Mouse (Mus musculus) ES-Bruce4 (cell line): ENCODE results near the gene Abca4. TPM values are rescaled to one million over a fixed set of nuclear protein-coding genes. Genes with fewer than 3 reads are reported as not detected.

Experiments
- H3K27ac ChIP-seq: 2 replicates; pipeline ENCODE4 v1.5.1; 2012; ENCODE audit warnings: low read length, inconsistent platforms; ENCODE audit not compliant: insufficient read depth
- H3K27me3 ChIP-seq: 2 replicates; pipeline ENCODE4 v1.6.1; 2012; ENCODE audit warnings: mild to moderate bottlenecking, low read length, inconsistent platforms; ENCODE audit not compliant: control insufficient read depth, poor library complexity, insufficient read depth, severe bottlenecking
- H3K36me3 ChIP-seq: 2 replicates; pipeline ENCODE4 v1.6.1; 2012; ENCODE audit warnings: inconsistent platforms, mild to moderate bottlenecking, low read length, moderate library complexity; ENCODE audit not compliant: control insufficient read depth, poor library complexity, insufficient read depth, severe bottlenecking
- H3K4me1 ChIP-seq: one replicate; pipeline ENCODE4 v1.8.1; 2011; ENCODE audit warnings: low read length; ENCODE audit not compliant: control insufficient read depth, insufficient read depth
- H3K4me3 ChIP-seq: 2 replicates; pipeline ENCODE4 v1.5.1; 2011; ENCODE audit warnings: low read depth, mild to moderate bottlenecking, low read length
- H3K9ac ChIP-seq: 2 replicates; pipeline ENCODE4 v1.6.1; 2012; ENCODE audit warnings: low read depth, mild to moderate bottlenecking, inconsistent platforms; ENCODE audit not compliant: poor library complexity, severe bottlenecking
- H3K9me3 ChIP-seq: replicated peaks from 2 replicates; pipeline ENCODE4 v1.6.1; 2012; ENCODE audit warnings: mild to moderate bottlenecking, low read length, inconsistent platforms; ENCODE audit not compliant: control insufficient read depth, poor library complexity, insufficient read depth, severe bottlenecking
- CTCF ChIP-seq: IDR thresholded peaks from one replicate; pipeline ENCODE4 v1.8.1; 2011; ENCODE audit warnings: low read depth, low read length
- EP300 ChIP-seq: IDR thresholded peaks from 2 replicates; pipeline ENCODE4 v1.6.1; 2011; ENCODE audit warnings: low read depth, low read length; ENCODE audit not compliant: insufficient read depth
- POLR2A ChIP-seq: IDR thresholded peaks from one replicate; pipeline ENCODE4 v1.8.1; 2011; ENCODE audit warnings: low read length; ENCODE audit not compliant: insufficient read depth
- polyA plus RNA-seq: library from polyadenylated mRNA; stranded (reverse); fragments of >200 nt; gene quantifications from 2 replicates; pipeline ENCODE4 v1.2.4, GENCODE M21; 2011; ENCODE audit warnings: low read depth; ENCODE audit not compliant: missing spikeins, insufficient read depth, insufficient read length

The Abca4 gene
- polyA plus RNA-seq, 1 experiment: 0.81 TPM

- Histone ChIP-seq H3K36me3 (no peaks in the 10 kb centered on the region), H3K27ac (no peak overlapping the region), H3K4me1 (no peaks in the 10 kb centered on the region), H3K9me3 (no peaks in the 10 kb centered on the region), H3K27me3 (no peaks in the 10 kb centered on the region; the same call in 1 of the 2 replicates), H3K9ac (no peak overlapping the region), H3K4me3 (no peak overlapping the region)
- no peak for TF ChIP-seq EP300
- no peak for TF ChIP-seq CTCF
- no peak for TF ChIP-seq POLR2A
These were observed 84.8 kb downstream of the Abca4 start for GRCm38 (mm10) chr3:122128999-122129493.

- Histone ChIP-seq H3K27me3 (no peaks in the 10 kb centered on the region; the same call in 1 of the 2 replicates), H3K9me3 (no peaks in the 10 kb centered on the region), H3K4me3 (no peak overlapping the region), H3K36me3 (no peaks in the 10 kb centered on the region), H3K9ac (no peak overlapping the region), H3K4me1 (no peaks in the 10 kb centered on the region), H3K27ac (no peak overlapping the region)
- no peak for TF ChIP-seq POLR2A
- no peak for TF ChIP-seq EP300
- no peak for TF ChIP-seq CTCF
These were observed 86.5 kb downstream of the Abca4 start for GRCm38 (mm10) chr3:122130771-122131170.

GRCm38 (mm10) chr3:122131633-122132032 is 87.4 kb downstream of the Abca4 start:
- no peak overlapping the region for H3K9ac ChIP-seq
- no peak overlapping the region for H3K27ac ChIP-seq
- TF ChIP-seq POLR2A: no peak
- TF ChIP-seq EP300: no peak
- no peak for TF ChIP-seq CTCF
- H3K4me1 ChIP-seq: no peaks in the 10 kb centered on the region
- no peaks in the 10 kb centered on the region; the same call in 1 of the 2 replicates for H3K27me3 ChIP-seq
- no peaks in the 10 kb centered on the region for H3K36me3 ChIP-seq
- no peak overlapping the region for H3K4me3 ChIP-seq
- no peaks in the 10 kb centered on the region for H3K9me3 ChIP-seq

GRCm38 (mm10) chr3:122133255-122133654 is 89.0 kb downstream of the Abca4 start:
- Histone ChIP-seq H3K4me1 (no peaks in the 10 kb centered on the region), H3K27ac (no peak overlapping the region), H3K9me3 (no peaks in the 10 kb centered on the region), H3K27me3 (no peaks in the 10 kb centered on the region; the same call in 1 of the 2 replicates), H3K4me3 (no peak overlapping the region), H3K36me3 (no peaks in the 10 kb centered on the region), H3K9ac (no peak overlapping the region)
- TF ChIP-seq CTCF (no peak), EP300 (no peak), POLR2A (no peak)

GRCm38 (mm10) chr3:122133840-122134239 is 89.6 kb downstream of the Abca4 start:
- Histone ChIP-seq H3K4me3 (no peak overlapping the region), H3K27ac (no peak overlapping the region), H3K27me3 (no peaks in the 10 kb centered on the region; the same call in 1 of the 2 replicates), H3K36me3 (no peaks in the 10 kb centered on the region), H3K4me1 (no peaks in the 10 kb centered on the region), H3K9me3 (no peaks in the 10 kb centered on the region), H3K9ac (no peak overlapping the region)
- TF ChIP-seq POLR2A: no peak
- TF ChIP-seq CTCF: no peak
- no peak for TF ChIP-seq EP300

- Histone ChIP-seq H3K9ac (no peak overlapping the region), H3K4me1 (peaks cover under 1% of the 10 kb centered on the region), H3K27ac (no peak overlapping the region), H3K4me3 (no peak overlapping the region), H3K27me3 (no peaks in the 10 kb centered on the region), H3K36me3 (no peaks in the 10 kb centered on the region), H3K9me3 (no peaks in the 10 kb centered on the region)
- TF ChIP-seq CTCF (no peak), EP300 (no peak), POLR2A (no peak)
These were observed 96.6 kb downstream of the Abca4 start for GRCm38 (mm10) chr3:122140589-122141400.
